Mouse (Mus musculus) E14TG2a.4 (cell line): Measurements from ENCODE around the gene Ank2.

ENCODE experiments used
- CTCF ChIP-seq: conservative IDR thresholded peaks from 2 replicates; pipeline ENCODE4 v1.5.1; 2014; ENCODE audit warnings: low read length
- NANOG ChIP-seq: IDR thresholded peaks from 2 replicates; pipeline ENCODE4 v1.6.1; 2014; ENCODE audit warnings: borderline replicate concordance, low read length, mixed read lengths
- POU5F1 ChIP-seq: IDR thresholded peaks from 2 replicates; pipeline ENCODE4 v1.6.1; 2014; ENCODE audit warnings: low read length, borderline replicate concordance

DNA sequence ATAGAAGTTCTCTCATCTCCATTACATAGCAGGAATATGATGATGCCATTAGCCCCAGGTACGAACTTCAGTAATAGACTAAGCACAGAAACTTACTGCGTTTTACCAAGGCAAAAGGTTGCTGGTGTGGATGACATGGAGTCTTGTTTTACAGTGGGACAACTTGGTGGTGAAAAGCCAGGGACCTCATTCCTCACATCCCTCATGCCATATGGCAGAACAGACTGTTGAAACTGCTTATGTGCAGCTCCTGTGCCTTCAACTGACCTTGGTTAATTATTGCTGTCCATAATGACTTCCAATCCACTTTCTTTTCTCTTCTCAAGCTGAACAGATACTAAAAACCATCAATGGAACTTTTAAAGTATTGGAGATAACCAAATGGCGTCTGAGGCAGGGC, 298.4 kb downstream of the Ank2 start:
- TF ChIP-seq CTCF (no peak), POU5F1 (no peak), NANOG (no peak)
